Mouse (Mus musculus) C2C12 (cell line): ENCODE results near the gene Cdk13.

ENCODE experiments used
- CEBPB ChIP-seq: IDR thresholded peaks from one replicate; pipeline ENCODE4 v1.6.1; 2011; ENCODE audit warnings: low read depth, mild to moderate bottlenecking, control low read depth, moderate library complexity
- CTCF ChIP-seq: IDR thresholded peaks from one replicate; pipeline ENCODE4 v1.5.1; 2011; ENCODE audit not compliant: control insufficient read depth, insufficient read depth, insufficient read length
- MAX ChIP-seq: IDR thresholded peaks from one replicate; pipeline ENCODE4 v1.6.1; 2011; ENCODE audit warnings: mild to moderate bottlenecking, control low read depth
- MYOD1 ChIP-seq: IDR thresholded peaks from one replicate; pipeline ENCODE4 v1.6.1; 2011; ENCODE audit warnings: low read depth; ENCODE audit not compliant: control insufficient read depth, insufficient read length
- MYOG ChIP-seq: IDR thresholded peaks from one replicate; pipeline ENCODE4 v1.6.1; 2011; ENCODE audit not compliant: control insufficient read depth, insufficient read length; ENCODE audit errors: extremely low read depth
- USF1 ChIP-seq: IDR thresholded peaks from one replicate; pipeline ENCODE4 v1.6.1; 2011; ENCODE audit warnings: low read depth, mild to moderate bottlenecking, control low read depth, moderate library complexity

- no peak for TF ChIP-seq CTCF
- TF ChIP-seq MYOD1, result no peak
- no peak for TF ChIP-seq USF1
- TF ChIP-seq MAX, result no peak
- TF ChIP-seq CEBPB, result no peak
- TF ChIP-seq MYOG, result no peak
These were observed 113.5 kb downstream of the Cdk13 start for GRCm38 (mm10) chr13:17691436-17691835.
